Mouse (Mus musculus): ENCODE results near the gene Nfu1. TPM values are rescaled to one million over a fixed set of nuclear protein-coding genes. Genes with fewer than 3 reads are reported as not detected.

Gene Nfu1
- polyA plus RNA-seq, 1 experiment from 2014 or later = 89.8 TPM

GRCm38 (mm10) chr6:86996629-86997307, 12.3 kb upstream of the Nfu1 start:
- no peak for ATAC-seq (ENCODE audit: insufficient number of reproducible peaks, low FRiP score, low TSS enrichment, low read depth)
- Histone ChIP-seq H3K9ac (no peak overlapping the region), H3K27ac (no peak overlapping the region), H3K27me3 (no peaks in the 10 kb centered on the region), H3K4me2 (no peak overlapping the region), H3K4me3 (no peak overlapping the region), H3K36me3 (peaks cover 38% of the 10 kb centered on the region), H3K4me1 (no peaks in the 10 kb centered on the region), H3K9me3 (no peaks in the 10 kb centered on the region)
- WGBS = 85% methylated on average over 5 of the region's 5 CpGs

- 92% methylated on average over 6 of the region's 6 CpGs for WGBS
- Histone ChIP-seq H3K4me2 (no peak overlapping the region), H3K9me3 (no peaks in the 10 kb centered on the region), H3K36me3 (peaks cover 38% of the 10 kb centered on the region), H3K4me1 (peaks cover 3% of the 10 kb centered on the region), H3K27ac (no peak overlapping the region), H3K27me3 (no peaks in the 10 kb centered on the region), H3K9ac (no peak overlapping the region), H3K4me3 (no peak overlapping the region)
- ATAC-seq (ENCODE audit: insufficient number of reproducible peaks, low FRiP score, low TSS enrichment, low read depth) = no peak
Measured at GRCm38 (mm10) chr6:86997360-86997759, 11.7 kb upstream of the Nfu1 start.

GRCm38 (mm10) chr6:87001995-87002394, 7.0 kb upstream of the Nfu1 start:
- no peak overlapping the region for H3K4me2 ChIP-seq
- peaks cover 19% of the 10 kb centered on the region for H3K36me3 ChIP-seq
- peak overlapping the region; percentile 78 for H3K27ac ChIP-seq
- 89% methylated on average over 6 of the region's 6 CpGs for WGBS
- H3K4me1 ChIP-seq = peaks cover 8% of the 10 kb centered on the region
- H3K4me3 ChIP-seq = no peak overlapping the region
- no peak overlapping the region for H3K9ac ChIP-seq
- H3K27me3 ChIP-seq = no peaks in the 10 kb centered on the region
- 0 out of 2 replicates have a peak, but pooled peaks have one; percentile 15 for ATAC-seq (ENCODE audit: insufficient number of reproducible peaks, low FRiP score, low TSS enrichment, low read depth)
- no peaks in the 10 kb centered on the region for H3K9me3 ChIP-seq

GRCm38 (mm10) chr6:87002521-87003055, 6.4 kb upstream of the Nfu1 start:
- peaks cover 8% of the 10 kb centered on the region for H3K4me1 ChIP-seq
- 40% methylated on average over 8 of the region's 8 CpGs for WGBS
- no peak overlapping the region for H3K4me2 ChIP-seq
- no peaks in the 10 kb centered on the region for H3K27me3 ChIP-seq
- peaks cover 13% of the 10 kb centered on the region for H3K36me3 ChIP-seq
- no peak overlapping the region for H3K4me3 ChIP-seq
- H3K9ac ChIP-seq = no peak overlapping the region
- no peaks in the 10 kb centered on the region for H3K9me3 ChIP-seq
- ATAC-seq (ENCODE audit: insufficient number of reproducible peaks, low FRiP score, low TSS enrichment, low read depth) = peak; percentile 38; the same call in 1 of the 2 replicates
- peak overlapping the region; percentile 78 for H3K27ac ChIP-seq

- H3K27ac ChIP-seq = no peak overlapping the region
- no peak overlapping the region for H3K4me3 ChIP-seq
- H3K9me3 ChIP-seq = no peaks in the 10 kb centered on the region
- ATAC-seq (ENCODE audit: insufficient number of reproducible peaks, low FRiP score, low TSS enrichment, low read depth) = no peak
- 80% methylated on average over 2 of the region's 2 CpGs for WGBS
- peaks cover 9% of the 10 kb centered on the region for H3K4me1 ChIP-seq
- H3K9ac ChIP-seq = no peak overlapping the region
- H3K36me3 ChIP-seq = no peaks in the 10 kb centered on the region
- H3K27me3 ChIP-seq = no peaks in the 10 kb centered on the region
- H3K4me2 ChIP-seq = no peak overlapping the region
Measured at GRCm38 (mm10) chr6:87004099-87004498, 4.9 kb upstream of the Nfu1 start.

- no peak overlapping the region for H3K27ac ChIP-seq
- H3K9ac ChIP-seq = no peak overlapping the region
- no peak overlapping the region for H3K4me3 ChIP-seq
- no peak overlapping the region for H3K4me2 ChIP-seq
- H3K4me1 ChIP-seq = peaks cover 18% of the 10 kb centered on the region
- no peaks in the 10 kb centered on the region for H3K27me3 ChIP-seq
- ATAC-seq (ENCODE audit: insufficient number of reproducible peaks, low FRiP score, low TSS enrichment, low read depth) = no peak
- no peaks in the 10 kb centered on the region for H3K9me3 ChIP-seq
- no peaks in the 10 kb centered on the region for H3K36me3 ChIP-seq
Measured at GRCm38 (mm10) chr6:87005577-87005976, 3.5 kb upstream of the Nfu1 start.

- Histone ChIP-seq H3K4me3 (peak overlapping the region; percentile 97), H3K4me1 (peaks cover 14% of the 10 kb centered on the region), H3K9me3 (no peaks in the 10 kb centered on the region), H3K36me3 (peaks cover 17% of the 10 kb centered on the region), H3K9ac (peak overlapping the region; percentile 93), H3K27ac (peak overlapping the region; percentile 86), H3K4me2 (peak overlapping the region; percentile 55), H3K27me3 (no peaks in the 10 kb centered on the region)
- ATAC-seq (ENCODE audit: insufficient number of reproducible peaks, low FRiP score, low TSS enrichment, low read depth) = peak; percentile 91
- 0% methylated on average over 36 of the region's 36 CpGs for WGBS
Measured at GRCm38 (mm10) chr6:87009692-87010328, 774 bp downstream of the Nfu1 start.

GRCm38 (mm10) chr6:87016916-87017315, 7.9 kb downstream of the Nfu1 start:
- Histone ChIP-seq H3K36me3 (peaks cover 70% of the 10 kb centered on the region), H3K27me3 (no peaks in the 10 kb centered on the region), H3K4me2 (no peak overlapping the region), H3K9ac (no peak overlapping the region), H3K4me1 (no peaks in the 10 kb centered on the region), H3K27ac (no peak overlapping the region), H3K9me3 (no peaks in the 10 kb centered on the region), H3K4me3 (no peak overlapping the region)
- no peak for ATAC-seq (ENCODE audit: insufficient number of reproducible peaks, low FRiP score, low TSS enrichment, low read depth)
- 54% methylated on average over 4 of the region's 4 CpGs for WGBS

- ATAC-seq (ENCODE audit: insufficient number of reproducible peaks, low FRiP score, low TSS enrichment, low read depth) = no peak
- no peak overlapping the region for H3K27ac ChIP-seq
- H3K4me3 ChIP-seq = no peak overlapping the region
- H3K9me3 ChIP-seq = no peaks in the 10 kb centered on the region
- H3K4me2 ChIP-seq = no peak overlapping the region
- H3K36me3 ChIP-seq = peaks cover 72% of the 10 kb centered on the region
- H3K4me1 ChIP-seq = no peaks in the 10 kb centered on the region
- H3K27me3 ChIP-seq = no peaks in the 10 kb centered on the region
- WGBS = 88% methylated on average over 8 of the region's 8 CpGs
- H3K9ac ChIP-seq = no peak overlapping the region
Measured at GRCm38 (mm10) chr6:87018874-87019273, 9.8 kb downstream of the Nfu1 start.

GRCm38 (mm10) chr6:87021791-87022190, 12.8 kb downstream of the Nfu1 start:
- WGBS = 98% methylated on average over 12 of the region's 12 CpGs
- Histone ChIP-seq H3K27ac (no peak overlapping the region), H3K36me3 (peaks cover 84% of the 10 kb centered on the region), H3K4me2 (no peak overlapping the region), H3K4me1 (no peaks in the 10 kb centered on the region), H3K4me3 (no peak overlapping the region), H3K27me3 (no peaks in the 10 kb centered on the region), H3K9ac (no peak overlapping the region), H3K9me3 (no peaks in the 10 kb centered on the region)
- no peak for ATAC-seq (ENCODE audit: insufficient number of reproducible peaks, low FRiP score, low TSS enrichment, low read depth)

- Histone ChIP-seq H3K4me2 (no peak overlapping the region), H3K9me3 (no peaks in the 10 kb centered on the region), H3K27ac (no peak overlapping the region), H3K9ac (no peak overlapping the region), H3K4me1 (no peaks in the 10 kb centered on the region), H3K27me3 (no peaks in the 10 kb centered on the region), H3K4me3 (no peak overlapping the region), H3K36me3 (peaks cover 62% of the 10 kb centered on the region)
- WGBS = 68% methylated on average over 7 of the region's 7 CpGs
- no peak for ATAC-seq (ENCODE audit: insufficient number of reproducible peaks, low FRiP score, low TSS enrichment, low read depth)
Measured at GRCm38 (mm10) chr6:87026980-87027379, 17.9 kb downstream of the Nfu1 start.

GRCm38 (mm10) chr6:87028881-87029280, 19.8 kb downstream of the Nfu1 start:
- H3K4me2 ChIP-seq = no peak overlapping the region
- no peak overlapping the region for H3K4me3 ChIP-seq
- no peak for ATAC-seq (ENCODE audit: insufficient number of reproducible peaks, low FRiP score, low TSS enrichment, low read depth)
- no peaks in the 10 kb centered on the region for H3K9me3 ChIP-seq
- H3K27me3 ChIP-seq = no peaks in the 10 kb centered on the region
- H3K4me1 ChIP-seq = no peaks in the 10 kb centered on the region
- H3K9ac ChIP-seq = no peak overlapping the region
- peaks cover 48% of the 10 kb centered on the region for H3K36me3 ChIP-seq
- H3K27ac ChIP-seq = no peak overlapping the region

All from limb, embryonic 15.5 days (tissue).